Mouse (Mus musculus): ENCODE results near the gene Gpsm3. TPM values are rescaled to one million over a fixed set of nuclear protein-coding genes. Genes with fewer than 3 reads are reported as not detected.

Gene Gpsm3
- total RNA-seq, 2 experiments from 2014 or later: 3.2 to 5.0 TPM

- peak; percentile 97 for DNase-seq
These were observed 13.9 kb downstream of the Gpsm3 start, which contains the start of gene Rnf5 for GRCm38 (mm10) chr17:34603375-34604060. TSS of gene Rnf5 (minus strand) at chr17:34603690.

GRCm38 (mm10) chr17:34604061-34604508, 14.5 kb downstream of the Gpsm3 start, which contains the start of gene Agpat1:
TSS of gene Agpat1 (plus strand) at chr17:34604262.
- peak; percentile 97 for DNase-seq

GRCm38 (mm10) chr17:34604511-34605237, 15.1 kb downstream of the Gpsm3 start:
- DNase-seq: no peak

- DNase-seq: peak; percentile 97
These were observed 16.0 kb downstream of the Gpsm3 start for GRCm38 (mm10) chr17:34605609-34606008.

GRCm38 (mm10) chr17:34606186-34607039, 16.8 kb downstream of the Gpsm3 start:
- no peak for DNase-seq

GRCm38 (mm10) chr17:34607997-34608396, 18.4 kb downstream of the Gpsm3 start:
- DNase-seq: no peak

- no peak for DNase-seq
These were observed 21.4 kb downstream of the Gpsm3 start for GRCm38 (mm10) chr17:34611050-34611449.

- no peak for DNase-seq
These were observed 23.5 kb downstream of the Gpsm3 start for GRCm38 (mm10) chr17:34613054-34613645.

- DNase-seq: no peak
These were observed 24.2 kb downstream of the Gpsm3 start for GRCm38 (mm10) chr17:34613830-34614229.

- DNase-seq: no peak
These were observed 26.3 kb downstream of the Gpsm3 start, which contains the start of gene Egfl8 for GRCm38 (mm10) chr17:34615871-34616270. TSS of gene Egfl8 (minus strand) at chr17:34615971.

- DNase-seq: peak; percentile 53
These were observed 29.4 kb downstream of the Gpsm3 start for GRCm38 (mm10) chr17:34618999-34619398.

- no peak for DNase-seq
These were observed 31.4 kb downstream of the Gpsm3 start for GRCm38 (mm10) chr17:34621006-34621405.

- DNase-seq: no peak
These were observed 33.6 kb downstream of the Gpsm3 start for GRCm38 (mm10) chr17:34623161-34623560.

- no peak for DNase-seq
These were observed 35.4 kb downstream of the Gpsm3 start for GRCm38 (mm10) chr17:34624981-34625380.

- DNase-seq: no peak
These were observed 36.6 kb downstream of the Gpsm3 start for GRCm38 (mm10) chr17:34626062-34626772.

GRCm38 (mm10) chr17:34626773-34627092, 37.1 kb downstream of the Gpsm3 start:
- peak; percentile 29 for DNase-seq

GRCm38 (mm10) chr17:34627093-34627942, 37.7 kb downstream of the Gpsm3 start:
- peak; percentile 87 for DNase-seq

GRCm38 (mm10) chr17:34627943-34628643, 38.5 kb downstream of the Gpsm3 start, which contains the start of gene Ppt2:
TSS of gene Ppt2 (minus strand) at chr17:34628510.
- DNase-seq: peak; percentile 57

GRCm38 (mm10) chr17:34628644-34628967, 39.0 kb downstream of the Gpsm3 start:
- no peak for DNase-seq

- no peak for DNase-seq
These were observed 39.7 kb downstream of the Gpsm3 start, which contains the start of gene Prrt1 for GRCm38 (mm10) chr17:34629221-34629751. TSS of gene Prrt1 (plus strand) at chr17:34629533.
